Mouse (Mus musculus): ENCODE results near the gene Egfl8. TPM values are rescaled to one million over a fixed set of nuclear protein-coding genes. Genes with fewer than 3 reads are reported as not detected.

Egfl8 gene
- polyA plus RNA-seq, 1 experiment from 2014 or later, result 6.0 TPM

DNA sequence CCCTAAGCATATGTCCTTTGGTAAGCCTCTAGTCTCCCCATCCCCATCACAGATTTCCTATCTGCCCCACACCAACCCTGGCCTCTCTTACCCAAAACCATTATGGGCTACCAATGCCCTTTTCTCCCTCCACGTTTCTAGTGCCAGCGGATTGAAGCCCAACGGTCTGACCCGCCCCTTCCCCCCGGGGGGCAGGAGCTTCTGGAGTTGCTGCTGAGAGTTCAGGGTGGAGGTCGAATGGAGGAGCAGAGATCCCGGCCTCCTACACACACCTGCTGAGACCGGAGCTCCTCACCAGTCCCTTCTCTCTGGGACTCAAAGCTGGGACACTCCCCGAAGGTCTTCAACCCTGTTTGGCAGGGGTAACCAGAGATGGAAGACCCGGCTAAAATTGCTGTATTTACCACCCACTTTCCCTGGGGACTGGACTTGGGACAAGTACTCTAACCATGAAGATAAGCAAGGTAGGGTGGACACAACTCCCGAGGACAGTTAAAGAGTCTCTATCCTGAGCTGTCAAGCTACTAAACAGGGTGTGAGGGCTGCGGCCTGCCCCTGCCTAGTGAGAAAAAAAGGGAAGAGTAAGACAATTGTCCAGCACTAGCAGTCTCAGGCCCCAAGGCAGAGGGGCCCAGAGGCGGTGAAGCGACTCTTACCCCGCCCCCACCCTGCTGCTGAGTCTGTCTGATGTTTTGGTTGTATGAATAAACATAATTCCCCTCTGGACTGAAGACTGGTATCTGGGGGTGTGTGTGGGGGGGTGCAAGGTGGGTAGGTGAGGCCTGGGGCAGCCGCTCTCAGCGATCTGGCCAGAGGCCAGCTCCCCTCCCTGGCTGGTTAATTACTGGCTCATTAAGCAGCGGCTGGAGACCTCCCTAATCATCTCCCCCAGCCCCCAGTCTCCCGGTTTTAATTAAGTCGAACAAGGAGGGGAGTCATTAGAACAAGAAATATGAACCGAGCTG, 24.5 kb downstream of the Egfl8 start, which contains the start of gene Pbx2:
Gene Pbx2, plus strand, starts transcription at position 238 of the 965 bp plus-strand sequence.
- peak; percentile 52 for ATAC-seq (ENCODE audit: low FRiP score, low TSS enrichment)
- H3K4me3 ChIP-seq (ENCODE audit: low read length), result peak within 1 kb of the TSS; percentile 88
- peak within 1 kb of the TSS; percentile 95 for H3K4me2 ChIP-seq (replicated peaks; ENCODE audit: low read depth, low read length)
- WGBS, result 4% methylated on average over 21 of the region's 21 CpGs
- no peaks in the 10 kb centered on the region for H3K9me3 ChIP-seq (ENCODE audit: low read length)
- peaks cover 19% of the 10 kb centered on the region for H3K36me3 ChIP-seq (ENCODE audit: insufficient read depth, low read length)
- H3K9ac ChIP-seq (replicated peaks; ENCODE audit: low read length), result peak within 1 kb of the TSS; percentile 99
- no peaks in the 10 kb centered on the region for H3K27me3 ChIP-seq (ENCODE audit: insufficient read depth, low read length)
- peaks cover 74% of the 10 kb centered on the region for H3K4me1 ChIP-seq (ENCODE audit: insufficient read depth, low read length)
- H3K27ac ChIP-seq (ENCODE audit: low read length), result peak within 1 kb of the TSS; percentile 100

DNA sequence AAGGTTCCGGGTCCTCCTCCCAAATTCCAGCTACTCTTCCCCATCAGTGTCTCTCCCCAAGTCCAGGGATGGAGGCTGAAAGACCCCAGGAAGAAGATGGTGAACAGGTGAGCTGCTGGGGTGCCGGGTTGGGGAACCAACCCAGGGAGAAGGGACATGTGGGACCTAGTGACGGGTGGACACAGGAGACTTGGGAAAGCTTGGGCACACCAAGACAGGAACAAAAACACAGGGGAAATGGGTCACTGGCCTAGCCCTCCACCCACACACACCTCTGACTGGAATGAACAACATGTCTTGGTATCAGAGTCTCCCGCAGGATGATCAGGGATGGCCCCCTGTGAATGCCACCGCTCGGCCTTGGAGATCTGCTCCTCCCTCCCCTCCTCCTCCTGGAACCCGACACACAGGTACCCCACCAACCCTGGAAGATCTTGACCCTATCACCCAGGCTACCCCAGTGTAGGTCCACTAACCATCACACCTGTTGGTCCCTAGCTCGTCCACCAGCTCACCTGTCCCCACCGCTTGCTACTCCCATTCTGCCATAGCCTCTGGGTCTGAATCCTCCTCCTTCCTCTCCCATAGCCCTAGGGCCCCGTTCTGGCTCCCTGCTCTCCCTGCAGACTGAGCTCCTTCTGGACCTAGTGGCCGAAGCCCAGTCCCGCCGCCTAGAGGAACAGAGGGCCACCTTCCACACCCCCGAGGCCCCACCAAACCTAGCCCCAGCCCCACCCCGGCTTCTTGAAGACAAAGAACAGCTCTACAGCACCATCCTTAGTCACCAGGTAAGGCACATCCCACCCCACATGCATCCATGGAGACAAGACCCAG, 25.4 kb downstream of the Egfl8 start:
- H3K9me3 ChIP-seq (ENCODE audit: low read length), result no peaks in the 10 kb centered on the region
- no peak for ATAC-seq (ENCODE audit: low FRiP score, low TSS enrichment)

DNA sequence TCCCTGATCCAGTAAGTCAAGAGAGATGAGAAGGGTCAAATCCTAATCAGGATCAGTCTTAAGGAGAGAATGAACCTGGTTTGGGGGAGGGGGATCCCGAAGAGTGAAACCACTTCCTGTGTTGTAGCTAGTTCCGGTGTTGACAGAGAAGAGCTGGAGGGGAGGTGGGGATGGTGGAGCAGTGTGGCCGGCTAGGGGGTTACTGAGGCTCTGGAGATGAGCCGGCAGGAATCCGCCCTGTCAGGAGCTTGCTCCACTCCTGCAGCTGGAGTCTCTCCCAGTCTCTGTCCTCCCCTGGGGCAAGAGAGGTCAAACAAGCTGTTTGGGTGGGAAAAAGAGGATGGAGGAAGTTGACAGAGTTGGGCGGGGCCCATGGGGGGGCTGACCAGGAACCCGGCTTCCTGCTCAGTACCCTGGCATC, 26.1 kb downstream of the Egfl8 start, which contains the start of gene Gpsm3:
Gene Gpsm3, plus strand, starts transcription at position 126 of the 421 bp plus-strand sequence.
- Histone ChIP-seq H3K4me1 (ENCODE audit: insufficient read depth, low read length) (peaks cover 63% of the 10 kb centered on the region), H3K9me3 (ENCODE audit: low read length) (no peaks in the 10 kb centered on the region), H3K4me3 (ENCODE audit: low read length) (peak within 1 kb of the TSS; percentile 20), H3K36me3 (ENCODE audit: insufficient read depth, low read length) (peaks cover 4% of the 10 kb centered on the region; the same call in 1 of the 2 replicates), H3K27ac (ENCODE audit: low read length) (peak within 1 kb of the TSS; percentile 100), H3K4me2 (replicated peaks; ENCODE audit: low read depth, low read length) (peak within 1 kb of the TSS; percentile 95), H3K27me3 (ENCODE audit: insufficient read depth, low read length) (no peaks in the 10 kb centered on the region), H3K9ac (replicated peaks; ENCODE audit: low read length) (peak within 1 kb of the TSS; percentile 99)
- no peak for ATAC-seq (ENCODE audit: low FRiP score, low TSS enrichment)
- WGBS, result 6% methylated on average over 5 of the region's 7 CpGs

More for the DNA sequence above, 25.4 kb downstream of the Egfl8 start:
- Histone ChIP-seq H3K36me3 (ENCODE audit: insufficient read depth, low read length) (peaks cover 10% of the 10 kb centered on the region), H3K27me3 (ENCODE audit: insufficient read depth, low read length) (no peaks in the 10 kb centered on the region), H3K4me3 (ENCODE audit: low read length) (peak overlapping the region; percentile 20), H3K27ac (ENCODE audit: low read length) (peak overlapping the region; percentile 100), H3K9ac (replicated peaks; ENCODE audit: low read length) (peak overlapping the region; percentile 99), H3K4me2 (replicated peaks; ENCODE audit: low read depth, low read length) (peak overlapping the region; percentile 95), H3K4me1 (ENCODE audit: insufficient read depth, low read length) (peaks cover 70% of the 10 kb centered on the region)
- 45% methylated on average over 15 of the region's 15 CpGs for WGBS

DNA sequence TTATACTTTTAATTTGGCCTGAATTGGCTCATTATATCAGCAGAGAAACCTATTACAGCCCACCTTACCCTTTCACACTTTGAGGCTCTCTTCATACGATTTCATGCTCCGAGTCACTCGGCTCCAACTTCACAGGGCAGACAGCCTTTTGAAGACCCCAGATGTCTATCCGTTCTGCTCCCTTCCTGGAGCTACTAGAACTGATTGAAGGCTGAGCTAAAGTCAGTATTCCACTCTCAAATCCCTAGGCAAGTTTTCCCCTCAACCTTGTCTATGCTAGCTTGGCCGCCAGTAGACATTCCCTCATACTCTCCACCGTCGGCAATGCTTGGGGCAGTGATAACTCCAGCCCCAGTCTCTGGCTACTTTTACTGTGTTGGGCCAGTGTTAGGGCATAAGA, 26.6 kb downstream of the Egfl8 start:
- Histone ChIP-seq H3K4me2 (replicated peaks; ENCODE audit: low read depth, low read length) (peak overlapping the region; percentile 95), H3K27ac (ENCODE audit: low read length) (peak overlapping the region; percentile 100), H3K27me3 (ENCODE audit: insufficient read depth, low read length) (no peaks in the 10 kb centered on the region), H3K9ac (replicated peaks; ENCODE audit: low read length) (peak overlapping the region; percentile 54), H3K36me3 (ENCODE audit: insufficient read depth, low read length) (no peaks in the 10 kb centered on the region), H3K9me3 (ENCODE audit: low read length) (no peaks in the 10 kb centered on the region), H3K4me3 (ENCODE audit: low read length) (peak overlapping the region; percentile 20), H3K4me1 (ENCODE audit: insufficient read depth, low read length) (peaks cover 58% of the 10 kb centered on the region)
- WGBS, result 19% methylated on average over 7 of the region's 7 CpGs
- ATAC-seq (ENCODE audit: low FRiP score, low TSS enrichment), result no peak

GRCm38 (mm10) chr17:34588767-34589166, 27.0 kb downstream of the Egfl8 start:
- Histone ChIP-seq H3K36me3 (ENCODE audit: insufficient read depth, low read length) (no peaks in the 10 kb centered on the region), H3K4me1 (ENCODE audit: insufficient read depth, low read length) (peaks cover 54% of the 10 kb centered on the region), H3K4me3 (ENCODE audit: low read length) (no peak overlapping the region; the same call in 1 of the 2 replicates), H3K9ac (replicated peaks; ENCODE audit: low read length) (peak overlapping the region; percentile 19; the same call in 1 of the 2 replicates), H3K4me2 (replicated peaks; ENCODE audit: low read depth, low read length) (peak overlapping the region; percentile 95), H3K9me3 (ENCODE audit: low read length) (no peaks in the 10 kb centered on the region), H3K27me3 (ENCODE audit: insufficient read depth, low read length) (no peaks in the 10 kb centered on the region), H3K27ac (ENCODE audit: low read length) (peak overlapping the region; percentile 100)
- 57% methylated on average over 3 of the region's 3 CpGs for WGBS
- no peak for ATAC-seq (ENCODE audit: low FRiP score, low TSS enrichment)

DNA sequence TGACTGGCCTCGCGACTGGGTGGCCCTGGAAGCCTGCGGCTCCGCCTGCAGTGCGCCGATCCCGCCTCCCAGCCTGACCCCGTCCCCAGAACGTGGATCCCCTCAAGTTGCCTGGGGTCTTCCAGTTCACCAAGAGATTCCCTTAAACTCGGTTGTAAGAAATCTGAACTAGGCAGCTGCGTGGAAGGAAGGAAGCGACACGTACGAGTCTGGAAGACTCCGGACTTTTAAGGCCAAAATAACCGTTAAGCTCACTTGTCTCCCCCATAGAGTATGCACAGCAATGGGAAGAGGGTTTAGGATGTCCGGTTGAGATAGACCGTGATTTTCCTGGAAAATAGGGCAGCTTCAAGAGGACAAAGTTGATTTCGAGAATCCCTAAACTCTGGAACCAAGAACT, 28.0 kb downstream of the Egfl8 start:
- Histone ChIP-seq H3K4me1 (ENCODE audit: insufficient read depth, low read length) (peaks cover 48% of the 10 kb centered on the region), H3K4me2 (replicated peaks; ENCODE audit: low read depth, low read length) (peak overlapping the region; percentile 95), H3K9ac (replicated peaks; ENCODE audit: low read length) (peak overlapping the region; percentile 84), H3K27me3 (ENCODE audit: insufficient read depth, low read length) (no peaks in the 10 kb centered on the region), H3K27ac (ENCODE audit: low read length) (peak overlapping the region; percentile 98), H3K4me3 (ENCODE audit: low read length) (peak overlapping the region; percentile 68), H3K9me3 (ENCODE audit: low read length) (no peaks in the 10 kb centered on the region), H3K36me3 (ENCODE audit: insufficient read depth, low read length) (no peaks in the 10 kb centered on the region)
- ATAC-seq (ENCODE audit: low FRiP score, low TSS enrichment), result no peak
- WGBS, result 4% methylated on average over 19 of the region's 19 CpGs

GRCm38 (mm10) chr17:34587423-34587811, 28.4 kb downstream of the Egfl8 start:
- under 1% methylated on average over 48 of the region's 50 CpGs for WGBS
- H3K27me3 ChIP-seq (ENCODE audit: insufficient read depth, low read length), result no peaks in the 10 kb centered on the region

DNA sequence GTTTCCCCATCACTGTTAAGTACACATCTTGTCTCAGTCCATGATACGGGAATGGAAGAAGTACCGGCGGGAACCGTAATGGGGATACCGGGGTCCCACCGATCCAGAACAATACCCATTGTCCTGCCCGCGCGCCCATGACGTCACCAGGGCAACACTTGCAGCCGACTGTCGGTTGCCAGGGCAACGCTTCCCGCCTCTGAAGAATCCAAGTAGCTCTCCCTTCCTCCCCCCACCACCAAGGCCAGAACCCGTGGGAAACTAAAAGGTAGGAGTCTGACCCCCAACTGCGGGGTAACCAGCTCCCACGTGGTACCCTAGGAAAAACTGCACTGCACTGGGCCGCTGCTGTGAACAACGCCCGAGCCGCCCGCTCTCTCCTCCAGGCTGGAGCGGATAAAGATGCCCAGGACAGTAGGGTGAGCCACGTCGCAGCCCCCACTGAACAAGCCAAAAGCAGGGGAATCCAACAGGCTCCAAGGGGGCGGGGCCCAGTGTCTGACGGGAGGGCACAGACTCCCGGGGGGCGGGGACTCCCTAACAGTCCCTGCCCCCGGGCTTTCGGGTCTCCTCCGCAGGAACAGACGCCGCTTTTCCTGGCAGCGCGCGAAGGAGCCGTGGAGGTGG, 28.9 kb downstream of the Egfl8 start:
- Histone ChIP-seq H3K4me3 (ENCODE audit: low read length) (peak overlapping the region; percentile 68), H3K4me1 (ENCODE audit: insufficient read depth, low read length) (peaks cover 48% of the 10 kb centered on the region), H3K27ac (ENCODE audit: low read length) (peak overlapping the region; percentile 98), H3K9ac (replicated peaks; ENCODE audit: low read length) (peak overlapping the region; percentile 84), H3K36me3 (ENCODE audit: insufficient read depth, low read length) (no peaks in the 10 kb centered on the region), H3K9me3 (ENCODE audit: low read length) (no peaks in the 10 kb centered on the region), H3K27me3 (ENCODE audit: insufficient read depth, low read length) (no peaks in the 10 kb centered on the region), H3K4me2 (replicated peaks; ENCODE audit: low read depth, low read length) (peak overlapping the region; percentile 95)
- ATAC-seq (ENCODE audit: low FRiP score, low TSS enrichment), result peak; percentile 78
- under 1% methylated on average over 38 of the region's 38 CpGs for WGBS

More at GRCm38 (mm10) chr17:34587423-34587811, 28.4 kb downstream of the Egfl8 start:
- Histone ChIP-seq H3K4me2 (replicated peaks; ENCODE audit: low read depth, low read length) (peak overlapping the region; percentile 95), H3K27ac (ENCODE audit: low read length) (peak overlapping the region; percentile 98), H3K4me3 (ENCODE audit: low read length) (peak overlapping the region; percentile 68), H3K9ac (replicated peaks; ENCODE audit: low read length) (peak overlapping the region; percentile 84), H3K36me3 (ENCODE audit: insufficient read depth, low read length) (no peaks in the 10 kb centered on the region), H3K4me1 (ENCODE audit: insufficient read depth, low read length) (peaks cover 48% of the 10 kb centered on the region), H3K9me3 (ENCODE audit: low read length) (no peaks in the 10 kb centered on the region)
- ATAC-seq (ENCODE audit: low FRiP score, low TSS enrichment), result peak; percentile 75
